Mouse (Mus musculus) left cerebral cortex, postnatal 10 days (tissue): ENCODE data around the gene Zfp280d. TPM values are rescaled to one million over a fixed set of nuclear protein-coding genes. Genes with fewer than 3 reads are reported as not detected.

Experiments
- DNase-seq, 2 experiments: peaks; one replicate each; pipeline ENCODE4 v3.0.0; 2021 to 2022; ENCODE audit warnings: low spot score in 2 of 2, mixed read lengths in 1 of 2; ENCODE audit errors: extremely low spot score in 1 of 2
- intact Hi-C: fragments of 180-260 bp; cut with DNase I; formaldehyde crosslinking; loops from one replicate; pipeline ENCODE4 v1.15.1; 2025
- total RNA-seq, 2 experiments: library from RNA; stranded (reverse); gene quantifications; 2 replicates each; pipeline ENCODE4 v1.2.3; 2021

Zfp280d gene
- total RNA-seq, 2 experiments from 2014 or later, result 53.2 to 53.5 TPM

- intact Hi-C loops, result loop anchor here (10.0 kb wide), 1 partner anchor 571 kb away; no protein-coding TSS in a partner anchor
Observed at GRCm38 (mm10) chr9:72405882-72406638, 131.4 kb downstream of the Zfp280d start.

GRCm38 (mm10) chr9:72408131-72408586, 133.5 kb downstream of the Zfp280d start:
- intact Hi-C loops, result loop anchor here (10.0 kb wide), 1 partner anchor 573 kb away; no protein-coding TSS in a partner anchor

More at GRCm38 (mm10) chr9:72405882-72406638, 131.4 kb downstream of the Zfp280d start:
- DNase-seq, result no peak

DNA sequence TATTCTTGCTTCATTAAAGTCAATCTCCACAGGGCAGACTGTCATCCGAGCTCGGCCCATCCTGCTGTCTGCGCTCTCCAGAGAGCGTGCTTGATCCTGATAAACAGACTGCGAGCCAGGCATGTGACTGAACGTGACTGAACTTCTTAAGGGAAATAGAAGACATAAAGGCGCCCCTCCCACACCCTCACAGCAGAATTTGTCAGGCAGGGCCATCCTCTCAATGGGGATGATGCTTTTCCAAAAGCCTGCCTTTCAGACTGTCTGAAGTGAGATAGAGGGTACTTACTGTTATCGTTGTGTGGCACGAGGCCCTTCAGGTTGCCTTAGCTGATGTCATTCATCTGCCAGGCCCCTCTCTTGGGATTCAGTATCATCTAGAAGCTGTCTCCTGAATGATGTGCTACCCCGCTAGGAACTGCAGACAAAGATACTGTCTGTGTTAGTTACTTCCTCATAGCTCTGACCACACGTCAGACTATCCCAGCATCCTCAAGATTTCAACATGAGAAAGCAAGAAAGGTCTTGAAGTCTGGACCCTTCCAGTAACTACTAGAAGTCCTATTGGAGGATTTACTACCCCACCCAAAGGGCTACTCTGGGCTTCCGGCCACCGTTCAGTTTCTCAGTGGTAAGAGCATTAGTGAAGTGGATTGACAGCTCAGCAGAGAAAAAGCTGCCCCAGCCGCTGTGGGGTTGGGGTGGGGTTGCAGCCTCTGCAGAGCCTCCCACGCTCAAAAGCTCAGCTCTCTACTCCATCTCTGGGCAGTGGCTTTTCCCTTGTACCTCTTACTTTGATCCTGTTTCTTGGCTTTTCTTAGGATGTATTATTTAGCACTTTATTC, 134.9 kb downstream of the Zfp280d start:
- no peak for DNase-seq
- intact Hi-C loops, result loop anchor here (10.0 kb wide), 1 partner anchor 575 kb away; no protein-coding TSS in a partner anchor

More at GRCm38 (mm10) chr9:72408131-72408586, 133.5 kb downstream of the Zfp280d start:
- DNase-seq, result peak; percentile 75 to 80

GRCm38 (mm10) chr9:72411746-72412145, 137.1 kb downstream of the Zfp280d start:
- intact Hi-C loops, result no loop called here
- no peak for DNase-seq

Other genes with a start within 250 kb of the Zfp280d start
- gene Tcf12, start 163.0 kb upstream of the Zfp280d start, total RNA-seq, result 10 to 100 TPM; 41.0 to 50.0 TPM
- 1 to 10 TPM; 1.2 to 1.7 TPM for gene Mns1, start 163.2 kb downstream of the Zfp280d start, total RNA-seq
- 10 to 100 TPM; 12.5 to 13.2 TPM for gene Tex9, start 217.4 kb downstream of the Zfp280d start, total RNA-seq